Mouse (Mus musculus): ENCODE results near the gene Nelfe. TPM values are rescaled to one million over a fixed set of nuclear protein-coding genes. Genes with fewer than 3 reads are reported as not detected.
"Not testable (repeated sequence)": the region's sequence is repeated elsewhere in the genome, so short reads cannot be mapped to it uniquely, and the experiment has no call there.

The Nelfe gene
- total and polyA plus RNA-seq, 3 experiments: 38.7 to 159 (median 60.0) TPM

DNA sequence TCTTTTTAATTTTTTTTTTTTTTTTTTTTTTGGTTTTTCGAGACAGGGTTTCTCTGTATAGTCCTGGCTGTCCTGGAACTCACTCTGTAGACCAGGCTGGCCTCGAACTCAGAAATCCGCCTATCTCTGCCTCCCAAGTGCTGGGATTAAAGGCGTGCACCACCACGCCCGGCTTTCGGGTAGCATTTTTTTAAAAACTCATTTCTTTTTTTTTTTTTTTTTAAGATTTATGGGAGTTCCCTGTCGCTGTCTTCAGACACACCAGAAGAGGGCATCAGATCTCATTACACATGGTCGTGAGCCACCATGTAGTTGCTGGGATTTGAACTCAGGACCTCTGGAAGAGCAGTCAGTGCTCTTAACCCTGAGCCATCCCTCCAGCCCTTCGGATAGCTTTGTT lies 51.8 kb downstream of the Nelfe start:
- Histone ChIP-seq H3K36me3 (replicated peaks in 1 of 2; ENCODE audit: control insufficient read depth in 1 of 2, insufficient read depth in 1 of 2, low read length in 1 of 2) (peaks cover 41 to 55% of the 10 kb centered on the region in 2 experiments), H3K79me2 (replicated peaks; ENCODE audit: control insufficient read depth, extremely low read depth, insufficient read depth, poor library complexity, severe bottlenecking) (peaks cover 17% of the 10 kb centered on the region)
- H3K4me1 ChIP-seq (ENCODE audit: control insufficient read depth in 1 of 2, insufficient read depth in 2 of 2); H3K27ac ChIP-seq (ENCODE audit: insufficient read depth, low read depth); in situ Hi-C loops (cut with MboI; ENCODE audit: low pct_ligation_motif_present, low pct_unique_long_range_greater_than_20kb, low sequenced_read_pairs); H3K27me3 ChIP-seq (replicated peaks); DNase-seq (ENCODE audit: extremely low read depth); dilution Hi-C loops (cut with MboI; ENCODE audit: extremely low pct_ligation_motif_present, extremely low pct_unique_long_range_greater_than_20kb, low sequenced_read_pairs); H3K4me3 ChIP-seq (replicated peaks in 1 of 3; ENCODE audit: low read depth in 2 of 3, low read length in 2 of 3, poor library complexity in 1 of 3); H3K9ac ChIP-seq (ENCODE audit: insufficient read depth, low read depth); H3K4me2 ChIP-seq (ENCODE audit: insufficient read depth, low read depth, poor library complexity, severe bottlenecking); H3K9me3 ChIP-seq (replicated peaks; ENCODE audit: low read length): not testable (repeated sequence)
- TF ChIP-seq ZNF384 (IDR thresholded peaks at IDR 0.05; ENCODE audit: low read depth, low read length): peak; percentile 57

DNA sequence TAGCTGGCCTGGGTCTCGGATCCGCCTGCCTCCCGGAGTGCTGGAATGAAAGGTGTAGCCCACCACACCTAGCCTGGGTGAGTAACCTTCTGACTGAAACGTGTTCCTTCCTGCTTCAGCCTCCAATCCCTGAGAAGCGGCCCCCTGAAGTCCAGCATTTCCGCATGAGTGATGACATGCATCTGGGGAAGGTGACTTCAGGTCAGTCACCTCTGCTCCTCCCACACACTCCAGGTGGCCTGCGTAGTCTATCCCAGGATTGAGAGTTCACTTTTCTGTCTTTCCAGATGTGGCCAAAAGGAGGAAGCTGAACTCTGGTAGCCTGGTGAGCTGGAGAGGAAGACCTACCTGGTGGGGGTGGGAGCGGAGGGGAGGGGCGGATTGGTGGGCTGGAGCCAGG lies 52.7 kb downstream of the Nelfe start:
- dilution Hi-C loops (cut with MboI; ENCODE audit: extremely low pct_ligation_motif_present, extremely low pct_unique_long_range_greater_than_20kb, low sequenced_read_pairs) (no loop called here), in situ Hi-C loops (cut with MboI; ENCODE audit: low pct_ligation_motif_present, low pct_unique_long_range_greater_than_20kb, low sequenced_read_pairs) (no loop called here)
- 0 out of 4 replicates have a peak, but pooled peaks cover 0 to 6% of the 10 kb centered on the region in 2 experiments for H3K4me1 ChIP-seq (ENCODE audit: control insufficient read depth in 1 of 2, insufficient read depth in 2 of 2)
- H3K4me3 ChIP-seq (replicated peaks in 1 of 3; ENCODE audit: low read depth in 2 of 3, low read length in 2 of 3, poor library complexity in 1 of 3): no peak overlapping the region
- H3K4me2 ChIP-seq (ENCODE audit: insufficient read depth, low read depth, poor library complexity, severe bottlenecking): no peak overlapping the region
- TF ChIP-seq ZKSCAN1 (IDR thresholded peaks at IDR 0.05; ENCODE audit: borderline replicate concordance, low read depth, low read length) (no peak), ELF1 (IDR thresholded peaks at IDR 0.05; ENCODE audit: low read depth, low read length) (no peak), KAT2A (IDR thresholded peaks at IDR 0.05; ENCODE audit: insufficient replicate concordance, low read length) (no peak), NELFE (IDR thresholded peaks at IDR 0.05; ENCODE audit: low read depth, low read length) (no peak), ETS1 (conservative IDR thresholded peaks at IDR 0.05; ENCODE audit: low read depth, low read length) (no peak), TBP (conservative IDR thresholded peaks at IDR 0.05; ENCODE audit: low read depth, low read length) (no peak), NRF1 (IDR thresholded peaks at IDR 0.05; ENCODE audit: low read depth, low read length) (no peak)
- H3K27ac ChIP-seq (ENCODE audit: insufficient read depth, low read depth): no peak overlapping the region
- no peaks in the 10 kb centered on the region for H3K27me3 ChIP-seq (replicated peaks)
- no peak for DNase-seq (ENCODE audit: extremely low read depth)
- no peaks in the 10 kb centered on the region for H3K9me3 ChIP-seq (replicated peaks; ENCODE audit: low read length)
- peaks cover 51 to 64% of the 10 kb centered on the region in 2 experiments for H3K36me3 ChIP-seq (replicated peaks in 1 of 2; ENCODE audit: control insufficient read depth in 1 of 2, insufficient read depth in 1 of 2, low read length in 1 of 2)
- peaks cover 17% of the 10 kb centered on the region for H3K79me2 ChIP-seq (replicated peaks; ENCODE audit: control insufficient read depth, extremely low read depth, insufficient read depth, poor library complexity, severe bottlenecking)
- H3K9ac ChIP-seq (ENCODE audit: insufficient read depth, low read depth): no peak overlapping the region

Other genes starting within 250 kb of the Nelfe start
Only the 20 nearest of the 37 such genes appear.
- 0.13 TPM in 1 of 2 replicates, not detected in the other for gene C4b, start 106.5 kb upstream of the Nelfe start, total RNA-seq (2012; rRNA removed)
- gene C4b, start 106.5 kb upstream of the Nelfe start, total RNA-seq (2014; rRNA removed): not detected in 2 replicates
- not detected in 2 replicates for gene C4b, start 106.5 kb upstream of the Nelfe start, polyA plus RNA-seq (2012; ENCODE audit: insufficient read length, low read depth)
- gene Cyp21a1, start 45.8 kb upstream of the Nelfe start, total RNA-seq (2012; rRNA removed): not detected in 2 replicates
- gene Cyp21a1, start 45.8 kb upstream of the Nelfe start, total RNA-seq (2014; rRNA removed): not detected in 2 replicates
- gene Cyp21a1, start 45.8 kb upstream of the Nelfe start, polyA plus RNA-seq (2012; ENCODE audit: insufficient read length, low read depth): not detected in 2 replicates
- gene Stk19, start 13.4 kb upstream of the Nelfe start, total RNA-seq (2012; rRNA removed): 27.7 and 32.9 TPM in 2 replicates
- gene Stk19, start 13.4 kb upstream of the Nelfe start, total RNA-seq (2014; rRNA removed): 21.2 and 22.6 TPM in 2 replicates
- 37.1 and 41.3 TPM in 2 replicates for gene Stk19, start 13.4 kb upstream of the Nelfe start, polyA plus RNA-seq (2012; ENCODE audit: insufficient read length, low read depth)
- 16.3 and 17.2 TPM in 2 replicates for gene Dxo, start 13.4 kb upstream of the Nelfe start, total RNA-seq (2012; rRNA removed)
- gene Dxo, start 13.4 kb upstream of the Nelfe start, total RNA-seq (2014; rRNA removed): 6.3 and 10.0 TPM in 2 replicates
- gene Dxo, start 13.4 kb upstream of the Nelfe start, polyA plus RNA-seq (2012; ENCODE audit: insufficient read length, low read depth): 26.9 and 31.6 TPM in 2 replicates
- 50.5 and 52.9 TPM in 2 replicates for gene Skiv2l, start 181 bp upstream of the Nelfe start, total RNA-seq (2012; rRNA removed)
- 22.0 and 26.1 TPM in 2 replicates for gene Skiv2l, start 181 bp upstream of the Nelfe start, total RNA-seq (2014; rRNA removed)
- gene Skiv2l, start 181 bp upstream of the Nelfe start, polyA plus RNA-seq (2012; ENCODE audit: insufficient read length, low read depth): 35.2 and 44.1 TPM in 2 replicates
- 0.25 and 0.34 TPM in 2 replicates for gene Cfb, start 12.1 kb downstream of the Nelfe start, total RNA-seq (2012; rRNA removed)
- gene Cfb, start 12.1 kb downstream of the Nelfe start, total RNA-seq (2014; rRNA removed): not detected in 2 replicates
- gene Cfb, start 12.1 kb downstream of the Nelfe start, polyA plus RNA-seq (2012; ENCODE audit: insufficient read length, low read depth): 3.4 and 5.9 TPM in 2 replicates
- gene Zbtb12, start 29.1 kb downstream of the Nelfe start, total RNA-seq (2012; rRNA removed): 6.9 and 9.3 TPM in 2 replicates
- 2.2 and 2.4 TPM in 2 replicates for gene Zbtb12, start 29.1 kb downstream of the Nelfe start, total RNA-seq (2014; rRNA removed)
- gene Zbtb12, start 29.1 kb downstream of the Nelfe start, polyA plus RNA-seq (2012; ENCODE audit: insufficient read length, low read depth): 8.0 and 8.5 TPM in 2 replicates
- gene Gm20547, start 31.7 kb downstream of the Nelfe start, total RNA-seq (2012; rRNA removed): not detected in 2 replicates
- not detected in 2 replicates for gene Gm20547, start 31.7 kb downstream of the Nelfe start, total RNA-seq (2014; rRNA removed)
- not detected in 2 replicates for gene Gm20547, start 31.7 kb downstream of the Nelfe start, polyA plus RNA-seq (2012; ENCODE audit: insufficient read length, low read depth)
- 2.3 and 3.1 TPM in 2 replicates for gene C2, start 47.9 kb downstream of the Nelfe start, total RNA-seq (2012; rRNA removed)
- 0.69 and 1.3 TPM in 2 replicates for gene C2, start 47.9 kb downstream of the Nelfe start, total RNA-seq (2014; rRNA removed)
- 4.3 and 6.6 TPM in 2 replicates for gene C2, start 47.9 kb downstream of the Nelfe start, polyA plus RNA-seq (2012; ENCODE audit: insufficient read length, low read depth)
- gene Ehmt2, start 48.1 kb downstream of the Nelfe start, total RNA-seq (2012; rRNA removed): 118 and 150 TPM in 2 replicates
- 68.7 and 73.5 TPM in 2 replicates for gene Ehmt2, start 48.1 kb downstream of the Nelfe start, total RNA-seq (2014; rRNA removed)
- gene Ehmt2, start 48.1 kb downstream of the Nelfe start, polyA plus RNA-seq (2012; ENCODE audit: insufficient read length, low read depth): 100 and 113 TPM in 2 replicates
- 0.38 and 0.55 TPM in 2 replicates for gene Slc44a4, start 64.1 kb downstream of the Nelfe start, total RNA-seq (2012; rRNA removed)
- gene Slc44a4, start 64.1 kb downstream of the Nelfe start, total RNA-seq (2014; rRNA removed): 0.62 and 0.66 TPM in 2 replicates
- gene Slc44a4, start 64.1 kb downstream of the Nelfe start, polyA plus RNA-seq (2012; ENCODE audit: insufficient read length, low read depth): 1.1 and 1.4 TPM in 2 replicates
- gene Neu1, start 80.9 kb downstream of the Nelfe start, total RNA-seq (2012; rRNA removed): 27.5 and 31.2 TPM in 2 replicates
- 28.8 and 32.0 TPM in 2 replicates for gene Neu1, start 80.9 kb downstream of the Nelfe start, total RNA-seq (2014; rRNA removed)
- gene Neu1, start 80.9 kb downstream of the Nelfe start, polyA plus RNA-seq (2012; ENCODE audit: insufficient read length, low read depth): 31.9 and 35.4 TPM in 2 replicates
- 0.08 and 0.25 TPM in 2 replicates for gene Hspa1b, start 108.8 kb downstream of the Nelfe start, total RNA-seq (2012; rRNA removed)
- gene Hspa1b, start 108.8 kb downstream of the Nelfe start, total RNA-seq (2014; rRNA removed): 0.15 and 0.30 TPM in 2 replicates
- 0.15 TPM in 1 of 2 replicates, not detected in the other for gene Hspa1b, start 108.8 kb downstream of the Nelfe start, polyA plus RNA-seq (2012; ENCODE audit: insufficient read length, low read depth)
- not detected in 2 replicates for gene Gm20481, start 119.5 kb downstream of the Nelfe start, total RNA-seq (2012; rRNA removed)
- gene Gm20481, start 119.5 kb downstream of the Nelfe start, total RNA-seq (2014; rRNA removed): not detected in 2 replicates
- not detected in 2 replicates for gene Gm20481, start 119.5 kb downstream of the Nelfe start, polyA plus RNA-seq (2012; ENCODE audit: insufficient read length, low read depth)
- not detected in 2 replicates for gene Hspa1a, start 121.8 kb downstream of the Nelfe start, total RNA-seq (2012; rRNA removed)
- not detected in 2 replicates for gene Hspa1a, start 121.8 kb downstream of the Nelfe start, total RNA-seq (2014; rRNA removed)
- not detected in 2 replicates for gene Hspa1a, start 121.8 kb downstream of the Nelfe start, polyA plus RNA-seq (2012; ENCODE audit: insufficient read length, low read depth)
- 0.30 and 0.38 TPM in 2 replicates for gene Hspa1l, start 122.3 kb downstream of the Nelfe start, total RNA-seq (2012; rRNA removed)
- not detected in 2 replicates for gene Hspa1l, start 122.3 kb downstream of the Nelfe start, total RNA-seq (2014; rRNA removed)
- gene Hspa1l, start 122.3 kb downstream of the Nelfe start, polyA plus RNA-seq (2012; ENCODE audit: insufficient read length, low read depth): 1.1 and 1.4 TPM in 2 replicates
- gene Lsm2, start 131.5 kb downstream of the Nelfe start, total RNA-seq (2012; rRNA removed): 104 and 120 TPM in 2 replicates
- 134 and 135 TPM in 2 replicates for gene Lsm2, start 131.5 kb downstream of the Nelfe start, total RNA-seq (2014; rRNA removed)
- gene Lsm2, start 131.5 kb downstream of the Nelfe start, polyA plus RNA-seq (2012; ENCODE audit: insufficient read length, low read depth): 274 and 345 TPM in 2 replicates
- 238 and 277 TPM in 2 replicates for gene Vars, start 150.6 kb downstream of the Nelfe start, total RNA-seq (2012; rRNA removed)
- gene Vars, start 150.6 kb downstream of the Nelfe start, total RNA-seq (2014; rRNA removed): 90.3 and 97.4 TPM in 2 replicates
- 253 and 280 TPM in 2 replicates for gene Vars, start 150.6 kb downstream of the Nelfe start, polyA plus RNA-seq (2012; ENCODE audit: insufficient read length, low read depth)
- 0.42 and 0.46 TPM in 2 replicates for gene Vwa7, start 166.2 kb downstream of the Nelfe start, total RNA-seq (2012; rRNA removed)
- 0.07 TPM in 1 of 2 replicates, not detected in the other for gene Vwa7, start 166.2 kb downstream of the Nelfe start, total RNA-seq (2014; rRNA removed)
- gene Vwa7, start 166.2 kb downstream of the Nelfe start, polyA plus RNA-seq (2012; ENCODE audit: insufficient read length, low read depth): 0.94 and 1.2 TPM in 2 replicates
- gene Sapcd1, start 177.6 kb downstream of the Nelfe start, total RNA-seq (2012; rRNA removed): 94.1 and 124 TPM in 2 replicates
- 130 and 142 TPM in 2 replicates for gene Sapcd1, start 177.6 kb downstream of the Nelfe start, total RNA-seq (2014; rRNA removed)
- gene Sapcd1, start 177.6 kb downstream of the Nelfe start, polyA plus RNA-seq (2012; ENCODE audit: insufficient read length, low read depth): 94.4 and 105 TPM in 2 replicates

All from CH12.LX (cell line).